Mouse (Mus musculus): ENCODE measurements at regions not wholly inside any gene's neighbourhood (a gene's known extent, or its start where the extent isn't known, plus 50 kb on each side); places are given as distances from the start of the nearest gene placed in this dataset.
A peak's percentile ranks its signal among the peaks of the same experiment; 100 is the strongest.

DNA sequence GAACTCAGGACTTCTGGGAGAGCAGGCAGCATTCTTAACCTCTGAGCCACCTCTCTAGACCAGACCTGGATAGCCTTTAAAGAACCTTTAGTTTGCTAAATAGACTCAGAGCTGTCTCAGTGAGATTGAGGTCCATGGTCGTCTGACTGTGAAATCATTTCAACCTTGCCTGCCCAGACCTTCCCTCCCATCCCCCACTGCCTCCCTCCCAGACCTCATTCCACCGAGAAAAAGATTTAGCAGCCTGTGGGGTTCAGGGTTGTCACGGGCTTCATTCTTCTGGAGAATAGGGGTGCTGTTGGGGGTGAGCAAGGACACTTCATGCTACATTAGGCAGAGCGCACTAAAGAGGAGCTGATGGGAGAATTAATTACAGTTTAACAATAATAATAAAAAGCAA lies 126.7 kb upstream of the Neo1 start:
- no peak overlapping the region for H3K27ac ChIP-seq (ENCODE audit: insufficient read depth, low read depth, low read length)
- TF ChIP-seq POLR2A (IDR thresholded peaks at IDR 0.05; ENCODE audit: low read depth, low read length) (no peak), CTCF (IDR thresholded peaks at IDR 0.05; ENCODE audit: extremely low read depth, insufficient read length, insufficient replicate concordance, low read depth, low read length) (no peak)
- no peaks in the 10 kb centered on the region for H3K36me3 ChIP-seq (ENCODE audit: control insufficient read depth, insufficient read depth, low read length)
- no peak overlapping the region for H3K4me3 ChIP-seq (ENCODE audit: low read depth, low read length)
- no peaks in the 10 kb centered on the region for H3K27me3 ChIP-seq (ENCODE audit: control insufficient read depth, insufficient read depth, low read length)
- no peaks in the 10 kb centered on the region for H3K4me1 ChIP-seq (ENCODE audit: control insufficient read depth, insufficient read depth, insufficient read length, low read length)
- WGBS, result 70% methylated on average over 4 of the region's 4 CpGs

DNA sequence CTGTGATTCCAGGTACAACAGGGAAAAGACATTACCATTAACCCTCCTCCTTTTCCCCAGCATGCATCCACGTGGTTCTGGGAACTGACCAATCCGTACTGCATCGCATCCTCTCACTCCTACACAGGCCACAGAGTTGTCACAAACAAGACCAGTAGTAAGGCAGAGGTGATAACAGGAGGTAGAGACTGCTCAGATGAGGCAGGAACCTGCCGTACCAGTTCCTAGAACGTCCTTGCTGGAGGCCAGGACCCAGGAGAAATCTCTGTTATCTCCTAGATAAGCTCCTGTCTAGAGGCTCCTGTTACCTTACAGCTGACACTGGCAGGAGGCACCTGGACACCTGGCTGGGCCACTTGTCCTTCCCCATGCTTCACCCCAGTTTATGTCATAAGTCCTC lies 121.4 kb upstream of the Neo1 start:
- TF ChIP-seq CTCF (IDR thresholded peaks at IDR 0.05; ENCODE audit: extremely low read depth, insufficient read length, insufficient replicate concordance, low read depth, low read length) (no peak), POLR2A (IDR thresholded peaks at IDR 0.05; ENCODE audit: low read depth, low read length) (no peak)
- no peak overlapping the region for H3K27ac ChIP-seq (ENCODE audit: insufficient read depth, low read depth, low read length)
- H3K4me3 ChIP-seq (ENCODE audit: low read depth, low read length), result no peak overlapping the region
- no peaks in the 10 kb centered on the region for H3K36me3 ChIP-seq (ENCODE audit: control insufficient read depth, insufficient read depth, low read length)
- H3K4me1 ChIP-seq (ENCODE audit: control insufficient read depth, insufficient read depth, insufficient read length, low read length), result peaks cover 11% of the 10 kb centered on the region
- WGBS, result 22% methylated on average over 5 of the region's 5 CpGs
- H3K27me3 ChIP-seq (ENCODE audit: control insufficient read depth, insufficient read depth, low read length), result no peaks in the 10 kb centered on the region

DNA sequence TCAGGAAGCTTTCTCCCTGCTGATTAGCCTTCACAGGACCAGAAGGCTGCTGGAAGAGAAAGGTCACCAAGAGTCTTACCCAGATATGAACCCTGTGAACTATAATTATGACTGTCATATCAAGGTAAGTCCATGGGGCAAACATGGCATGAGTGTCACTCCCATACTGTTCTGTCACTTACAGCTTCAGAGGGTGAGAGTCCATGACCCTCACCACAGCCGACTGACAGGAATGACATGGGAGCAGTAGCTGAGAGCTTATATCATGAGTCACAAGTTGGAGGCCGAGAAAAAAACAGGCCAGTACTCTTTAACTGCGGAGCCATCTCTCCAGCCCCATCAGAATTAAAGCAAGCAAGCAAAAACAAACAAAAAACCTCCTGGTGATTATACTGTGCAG lies 117.7 kb upstream of the Neo1 start:
- Histone ChIP-seq H3K27ac (ENCODE audit: insufficient read depth, low read depth, low read length) (peak overlapping the region; percentile 86), H3K36me3 (ENCODE audit: control insufficient read depth, insufficient read depth, low read length) (no peaks in the 10 kb centered on the region), H3K4me3 (ENCODE audit: low read depth, low read length) (no peak overlapping the region), H3K27me3 (ENCODE audit: control insufficient read depth, insufficient read depth, low read length) (no peaks in the 10 kb centered on the region), H3K4me1 (ENCODE audit: control insufficient read depth, insufficient read depth, insufficient read length, low read length) (peaks cover 11% of the 10 kb centered on the region)
- WGBS, result 17% methylated on average over 3 of the region's 3 CpGs
- no peak for TF ChIP-seq CTCF (IDR thresholded peaks at IDR 0.05; ENCODE audit: extremely low read depth, insufficient read length, insufficient replicate concordance, low read depth, low read length)
- TF ChIP-seq POLR2A (IDR thresholded peaks at IDR 0.05; ENCODE audit: low read depth, low read length), result no peak

DNA sequence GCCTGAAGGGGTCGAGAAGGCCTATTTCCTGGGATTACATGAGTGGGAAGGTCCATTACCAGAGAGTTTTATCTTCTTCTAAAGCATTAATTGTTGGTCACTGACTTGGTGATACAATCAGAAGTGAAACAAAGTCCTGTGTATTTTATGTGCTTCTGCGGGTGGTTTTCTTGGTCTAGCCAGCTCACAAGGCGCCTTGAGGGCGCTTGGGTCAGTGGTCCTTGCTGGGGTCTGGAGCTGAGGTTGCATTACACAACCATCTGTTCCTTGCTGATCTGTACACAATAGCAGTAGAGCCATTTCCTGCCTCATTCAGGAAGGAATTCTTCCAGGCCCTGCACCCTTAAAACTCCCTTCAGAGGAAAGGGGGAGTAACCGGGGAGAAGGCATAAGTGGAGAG lies 116.9 kb upstream of the Neo1 start:
- no peak overlapping the region for H3K4me3 ChIP-seq (ENCODE audit: low read depth, low read length)
- H3K36me3 ChIP-seq (ENCODE audit: control insufficient read depth, insufficient read depth, low read length), result no peaks in the 10 kb centered on the region
- peaks cover 11% of the 10 kb centered on the region for H3K4me1 ChIP-seq (ENCODE audit: control insufficient read depth, insufficient read depth, insufficient read length, low read length)
- WGBS, result 56% methylated on average over 5 of the region's 5 CpGs
- TF ChIP-seq CTCF (IDR thresholded peaks at IDR 0.05; ENCODE audit: extremely low read depth, insufficient read length, insufficient replicate concordance, low read depth, low read length), result no peak
- TF ChIP-seq POLR2A (IDR thresholded peaks at IDR 0.05; ENCODE audit: low read depth, low read length), result no peak
- H3K27me3 ChIP-seq (ENCODE audit: control insufficient read depth, insufficient read depth, low read length), result no peaks in the 10 kb centered on the region
- H3K27ac ChIP-seq (ENCODE audit: insufficient read depth, low read depth, low read length), result peak overlapping the region; percentile 86; the same call in 1 of the 2 replicates

DNA sequence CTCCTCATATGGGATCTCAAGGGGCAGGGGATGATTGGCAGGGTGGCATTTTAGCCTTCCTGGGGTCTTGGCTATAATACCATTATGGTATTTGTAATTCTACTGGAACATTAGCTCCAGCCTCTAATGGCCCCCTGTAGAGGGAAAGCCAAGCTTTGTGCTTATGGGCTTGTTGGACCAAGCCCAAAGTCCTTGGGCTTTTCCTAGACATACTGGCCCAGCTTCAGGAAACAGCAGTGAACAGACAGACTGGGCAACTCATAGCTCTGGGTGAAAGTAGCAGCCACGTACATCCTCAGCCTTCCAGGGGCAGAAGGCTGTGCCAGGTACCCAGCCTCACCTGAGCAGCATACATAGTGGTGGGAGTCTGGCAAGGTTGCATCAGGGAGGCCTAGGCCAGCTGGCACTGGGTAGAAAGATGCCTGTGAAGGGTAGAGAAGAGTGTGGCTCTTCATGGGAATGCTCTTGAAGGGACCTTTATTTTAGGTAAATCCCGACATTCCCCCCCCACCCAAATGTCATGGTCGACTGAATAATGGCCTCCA lies 108.1 kb upstream of the Neo1 start:
- WGBS, result 69% methylated on average over 3 of the region's 3 CpGs
- Histone ChIP-seq H3K4me1 (ENCODE audit: control insufficient read depth, insufficient read depth, insufficient read length, low read length) (peaks cover 24% of the 10 kb centered on the region; the same call in 1 of the 2 replicates), H3K36me3 (ENCODE audit: control insufficient read depth, insufficient read depth, low read length) (no peaks in the 10 kb centered on the region), H3K27ac (ENCODE audit: insufficient read depth, low read depth, low read length) (peak overlapping the region; percentile 38), H3K27me3 (ENCODE audit: control insufficient read depth, insufficient read depth, low read length) (no peaks in the 10 kb centered on the region), H3K4me3 (ENCODE audit: low read depth, low read length) (no peak overlapping the region)
- TF ChIP-seq CTCF (IDR thresholded peaks at IDR 0.05; ENCODE audit: extremely low read depth, insufficient read length, insufficient replicate concordance, low read depth, low read length) (no peak), POLR2A (IDR thresholded peaks at IDR 0.05; ENCODE audit: low read depth, low read length) (no peak)

DNA sequence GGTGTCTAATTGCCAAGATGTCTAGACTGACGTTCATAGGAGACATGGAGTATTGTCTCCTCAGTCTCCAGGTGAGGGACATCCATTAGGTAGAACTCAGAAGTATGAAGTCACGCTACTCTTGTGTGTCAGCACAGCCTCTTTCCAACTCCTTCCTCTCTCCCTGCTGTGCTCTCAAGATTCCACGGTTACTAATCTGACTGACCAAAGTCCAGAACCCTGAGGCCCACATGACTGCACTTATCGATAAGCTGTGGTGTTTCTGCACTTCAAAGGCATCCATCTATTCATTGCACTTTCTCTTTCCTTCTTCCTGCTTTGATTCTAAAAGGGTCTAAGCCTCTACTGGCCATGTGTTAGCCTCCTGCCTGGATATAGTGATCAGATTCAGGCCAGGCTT lies 107.4 kb upstream of the Neo1 start:
- Histone ChIP-seq H3K4me1 (ENCODE audit: control insufficient read depth, insufficient read depth, insufficient read length, low read length) (peaks cover 24% of the 10 kb centered on the region; the same call in 1 of the 2 replicates), H3K27ac (ENCODE audit: insufficient read depth, low read depth, low read length) (peak overlapping the region; percentile 94), H3K27me3 (ENCODE audit: control insufficient read depth, insufficient read depth, low read length) (no peaks in the 10 kb centered on the region), H3K36me3 (ENCODE audit: control insufficient read depth, insufficient read depth, low read length) (no peaks in the 10 kb centered on the region), H3K4me3 (ENCODE audit: low read depth, low read length) (no peak overlapping the region)
- no peak for TF ChIP-seq CTCF (IDR thresholded peaks at IDR 0.05; ENCODE audit: extremely low read depth, insufficient read length, insufficient replicate concordance, low read depth, low read length)
- TF ChIP-seq POLR2A (IDR thresholded peaks at IDR 0.05; ENCODE audit: low read depth, low read length), result no peak
- WGBS, result 28% methylated on average over 4 of the region's 4 CpGs

DNA sequence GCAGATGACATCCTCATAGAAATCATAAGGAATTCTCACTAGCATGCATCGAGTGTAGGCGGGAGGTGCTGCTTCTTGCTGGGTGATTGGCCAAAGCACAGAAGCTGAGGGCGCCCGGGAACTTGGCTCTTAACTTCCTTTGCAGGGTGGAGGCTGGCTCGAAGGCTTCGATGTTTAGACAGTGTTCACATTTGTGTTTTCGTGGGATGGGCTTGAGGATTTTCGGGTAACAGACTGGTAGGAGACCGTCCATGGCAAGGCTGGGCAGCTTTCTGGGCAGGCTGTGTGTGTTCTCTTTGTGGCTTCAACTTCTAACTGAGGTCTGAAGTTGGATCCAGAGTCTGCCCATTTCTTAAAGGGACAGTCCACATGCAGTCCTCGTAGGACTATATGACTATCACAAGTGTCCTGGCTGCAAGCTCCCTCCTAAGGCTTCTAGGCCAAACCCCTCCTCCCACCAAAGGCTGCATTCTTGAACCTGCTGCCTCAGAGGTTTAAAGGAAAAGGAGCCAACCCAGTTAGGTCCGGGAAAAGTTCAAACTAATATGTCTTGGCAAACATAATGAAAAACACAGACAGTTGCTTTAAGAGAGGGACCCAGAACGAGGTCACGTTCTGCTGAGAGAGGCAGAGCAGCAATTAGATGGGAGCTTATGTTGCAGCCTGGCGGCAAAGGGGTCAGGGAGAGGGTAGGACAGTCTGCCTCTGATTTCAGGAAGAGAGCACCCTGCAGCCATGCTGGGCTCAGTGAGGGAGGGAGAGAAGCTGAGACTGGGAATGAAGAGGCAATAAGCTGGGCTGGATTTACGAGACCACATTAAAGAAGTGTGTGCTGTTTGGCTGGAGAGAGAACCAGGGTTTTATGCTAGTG lies 98.2 kb upstream of the Neo1 start:
- peak overlapping the region; percentile 41 for H3K27ac ChIP-seq (ENCODE audit: insufficient read depth, low read depth, low read length)
- H3K27me3 ChIP-seq (ENCODE audit: control insufficient read depth, insufficient read depth, low read length), result no peaks in the 10 kb centered on the region
- no peak for TF ChIP-seq CTCF (IDR thresholded peaks at IDR 0.05; ENCODE audit: extremely low read depth, insufficient read length, insufficient replicate concordance, low read depth, low read length)
- TF ChIP-seq POLR2A (IDR thresholded peaks at IDR 0.05; ENCODE audit: low read depth, low read length), result no peak
- peak overlapping the region; percentile 46 for H3K4me3 ChIP-seq (ENCODE audit: low read depth, low read length)
- no peaks in the 10 kb centered on the region for H3K36me3 ChIP-seq (ENCODE audit: control insufficient read depth, insufficient read depth, low read length)
- H3K4me1 ChIP-seq (ENCODE audit: control insufficient read depth, insufficient read depth, insufficient read length, low read length), result no peaks in the 10 kb centered on the region
- 32% methylated on average over 15 of the region's 15 CpGs for WGBS

Measured in small intestine, adult 2 months (tissue).